Mouse (Mus musculus): Measurements from ENCODE around the gene Mylk2.

Gene Mylk2

GRCm38 (mm10) chr2:152914310-152915120 lies 3.4 kb downstream of the Mylk2 start:
- peak; percentile 88 for DNase-seq

- DNase-seq = no peak
Measured at GRCm38 (mm10) chr2:152915453-152915852, 4.3 kb downstream of the Mylk2 start.

DNA sequence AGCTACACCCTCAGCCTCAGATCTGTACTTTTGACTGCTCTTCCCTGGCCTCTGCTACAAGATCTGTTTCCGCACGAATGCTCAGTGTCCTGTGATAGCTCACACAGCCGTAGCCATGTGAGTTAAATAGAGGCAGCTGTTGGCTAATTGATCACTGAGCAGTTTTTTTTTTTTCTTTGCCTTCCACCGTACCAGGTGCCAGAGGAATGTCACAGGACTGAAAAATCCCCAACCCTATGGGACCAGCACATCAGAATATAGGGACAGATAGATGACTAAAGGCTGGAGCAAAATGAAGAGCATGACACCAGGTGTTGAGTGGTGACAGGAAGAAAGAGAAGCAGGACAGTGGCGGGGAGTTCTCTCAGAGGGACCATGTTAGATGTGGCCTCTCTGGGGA lies 5.0 kb downstream of the Mylk2 start:
- no peak for DNase-seq

- no peak for DNase-seq
Measured at GRCm38 (mm10) chr2:152917671-152918070, 6.5 kb downstream of the Mylk2 start.

DNA sequence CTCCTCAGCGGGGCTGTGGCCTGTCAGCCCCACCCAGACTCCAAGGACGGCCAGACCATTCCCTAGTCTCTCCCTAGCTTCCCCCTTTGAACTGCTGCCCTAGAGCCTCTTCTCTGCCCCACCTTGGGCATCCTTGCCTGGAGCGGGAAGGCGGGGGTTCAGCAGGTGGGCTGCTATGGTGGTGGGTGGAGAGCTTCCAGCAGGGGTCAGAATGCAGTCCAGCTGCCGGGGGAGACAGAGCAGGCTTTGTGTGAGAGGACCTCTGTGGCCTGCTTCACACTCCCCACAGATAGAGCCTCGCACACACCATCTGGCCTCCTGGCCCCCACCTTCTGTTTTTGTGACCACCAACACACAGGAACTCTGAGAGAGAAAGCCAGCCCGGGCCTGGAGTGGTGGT lies 11.2 kb downstream of the Mylk2 start:
- no peak for DNase-seq

GRCm38 (mm10) chr2:152923621-152924020 lies 12.5 kb downstream of the Mylk2 start:
- no peak for DNase-seq

GRCm38 (mm10) chr2:152924128-152924527 lies 13.0 kb downstream of the Mylk2 start:
- DNase-seq = no peak

DNA sequence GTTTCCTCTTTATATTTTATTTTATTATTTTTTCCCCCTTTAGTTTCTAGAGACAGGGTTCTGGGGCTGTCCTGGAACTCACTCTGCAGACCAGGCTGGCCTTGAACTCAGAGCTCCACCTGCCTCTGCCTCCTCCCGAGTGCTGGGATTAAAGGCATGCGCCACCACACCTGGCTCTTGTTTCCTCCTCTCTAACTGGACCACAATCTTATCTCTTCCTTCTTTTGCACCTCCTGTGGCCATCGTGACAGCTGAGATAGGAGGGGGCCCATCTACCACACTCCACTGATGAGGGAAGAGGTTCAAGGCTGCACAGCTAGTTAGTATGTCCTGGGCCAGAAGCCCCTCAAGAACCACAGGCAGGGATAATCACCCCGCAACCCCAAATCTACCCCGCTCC lies 13.4 kb downstream of the Mylk2 start:
- no peak for DNase-seq

- no peak for DNase-seq
Measured at GRCm38 (mm10) chr2:152925189-152925872, 14.2 kb downstream of the Mylk2 start.

DNA sequence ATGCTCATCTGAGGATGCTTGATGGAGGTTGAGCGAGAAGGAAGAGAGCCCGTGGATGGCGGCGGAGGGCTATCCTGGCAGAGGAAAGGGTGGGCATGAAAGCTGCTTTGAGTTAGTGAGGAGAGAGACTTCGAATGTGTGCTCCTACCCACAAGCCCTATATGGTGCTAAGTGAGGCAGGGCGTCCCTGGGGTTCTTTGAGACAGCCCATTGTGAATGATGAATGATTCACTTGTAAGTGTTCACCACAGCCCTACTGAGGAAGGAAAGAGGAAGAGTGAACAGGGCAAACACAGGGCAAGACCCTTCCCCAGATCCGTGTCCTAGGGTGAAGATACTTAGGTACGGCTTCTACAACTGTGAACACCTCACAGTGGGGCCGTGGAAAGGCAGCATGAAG lies 15.7 kb downstream of the Mylk2 start:
- DNase-seq = no peak

DNA sequence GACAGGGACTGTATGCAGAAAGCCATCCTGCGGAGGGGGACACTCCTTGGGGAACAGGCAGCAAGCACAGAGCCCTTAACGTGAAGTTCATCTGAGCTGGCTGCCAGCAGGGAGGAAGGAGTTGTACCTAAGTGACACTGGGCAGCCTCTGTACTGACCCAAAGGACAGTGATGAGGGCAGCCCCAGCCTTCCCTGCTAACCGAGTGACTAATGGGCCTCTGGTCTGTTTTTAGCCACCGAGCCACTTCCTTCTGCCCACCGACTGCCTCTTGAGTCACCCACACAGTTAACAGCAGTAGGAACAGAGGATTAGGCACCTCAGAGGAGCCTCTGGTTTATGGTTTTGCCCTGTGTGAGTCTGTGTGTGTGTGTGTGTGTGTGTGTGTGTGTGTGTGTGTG lies 16.2 kb downstream of the Mylk2 start:
- DNase-seq = no peak

GRCm38 (mm10) chr2:152928219-152928987 lies 17.3 kb downstream of the Mylk2 start:
- no peak for DNase-seq

GRCm38 (mm10) chr2:152928988-152929370 lies 17.8 kb downstream of the Mylk2 start:
- DNase-seq = no peak

- DNase-seq = no peak
Measured at GRCm38 (mm10) chr2:152930276-152930675, 19.1 kb downstream of the Mylk2 start.

GRCm38 (mm10) chr2:152931456-152932160 lies 20.5 kb downstream of the Mylk2 start:
- no peak for DNase-seq

- DNase-seq = no peak
Measured at GRCm38 (mm10) chr2:152933048-152933447, 21.9 kb downstream of the Mylk2 start, which contains the start of gene Foxs1. Gene Foxs1, minus strand, starts transcription at chr2:152933208.

GRCm38 (mm10) chr2:152933614-152934013 lies 22.5 kb downstream of the Mylk2 start:
- peak; percentile 45 for DNase-seq

- DNase-seq = peak; percentile 57
Measured at GRCm38 (mm10) chr2:152939846-152940245, 28.7 kb downstream of the Mylk2 start.

GRCm38 (mm10) chr2:152941106-152941505 lies 30.0 kb downstream of the Mylk2 start:
- no peak for DNase-seq

DNA sequence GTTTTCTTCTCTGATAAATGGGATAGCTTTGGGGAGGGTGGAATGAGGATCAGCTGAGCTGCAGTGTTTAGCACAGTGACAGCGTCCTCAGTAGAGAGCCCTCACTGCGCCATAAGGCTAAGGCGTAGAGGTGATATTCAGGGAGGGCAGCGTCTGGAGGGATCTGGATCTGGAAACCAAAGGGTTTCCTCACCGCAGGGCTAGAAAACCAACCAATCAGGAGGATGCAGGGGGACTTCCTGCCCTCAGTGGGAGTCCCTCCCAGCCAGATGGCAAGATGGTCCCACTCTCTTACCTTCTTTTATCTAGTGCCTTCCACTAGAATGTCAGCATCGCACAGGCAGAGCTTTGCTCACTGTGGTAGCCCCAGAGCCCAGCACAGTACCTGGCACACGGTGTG lies 30.6 kb downstream of the Mylk2 start:
- DNase-seq = no peak

- DNase-seq = no peak
Measured at GRCm38 (mm10) chr2:152942898-152943515, 31.9 kb downstream of the Mylk2 start.

- no peak for DNase-seq
Measured at GRCm38 (mm10) chr2:152943568-152943967, 32.4 kb downstream of the Mylk2 start.
